Mouse (Mus musculus) G1E (cell line): ENCODE measurements around the gene Ercc1. TPM values are rescaled to one million over a fixed set of nuclear protein-coding genes. Genes with fewer than 3 reads are reported as not detected.

Experiments
- ATAC-seq: 2 replicates; pipeline ENCODE4 v1.8.0; 2016; ENCODE audit warnings: mild to moderate bottlenecking; ENCODE audit not compliant: insufficient number of reproducible peaks, poor library complexity, low FRiP score, severe bottlenecking; ENCODE audit errors: extremely low read depth
- DNase-seq: peaks from one replicate; pipeline ENCODE4 v3.0.0; 2012; ENCODE audit warnings: low spot score
- H3K27me3 ChIP-seq: 2 replicates; pipeline ENCODE4 v1.6.1; 2012; ENCODE audit warnings: mild to moderate bottlenecking, low read length, inconsistent platforms; ENCODE audit not compliant: insufficient read depth
- H3K36me3 ChIP-seq: replicated peaks from 2 replicates; pipeline ENCODE3; 2012; ENCODE audit warnings: mild to moderate bottlenecking, inconsistent platforms
- H3K4me1 ChIP-seq: 2 replicates; pipeline ENCODE4 v1.6.1; 2012; ENCODE audit warnings: low read depth, low read length, inconsistent platforms, mixed read lengths; ENCODE audit not compliant: insufficient read depth
- H3K4me3 ChIP-seq: 2 replicates; pipeline ENCODE4 v1.5.1; 2012; ENCODE audit warnings: low read depth, mild to moderate bottlenecking, inconsistent platforms, low read length, moderate library complexity, mixed read lengths
- H3K9me3 ChIP-seq: replicated peaks from 2 replicates; pipeline ENCODE4 v1.6.1; 2012; ENCODE audit warnings: inconsistent platforms
- CTCF ChIP-seq: IDR thresholded peaks from 2 replicates; pipeline ENCODE4 v1.5.1; 2012; ENCODE audit warnings: low read depth, low read length, inconsistent platforms, mixed read lengths
- GATA1 ChIP-seq: IDR thresholded peaks from 2 replicates; pipeline ENCODE4 v1.6.1; 2012; ENCODE audit warnings: borderline replicate concordance, low read length, inconsistent platforms, mixed read lengths
- GATA2 ChIP-seq: IDR thresholded peaks from 2 replicates; pipeline ENCODE4 v1.6.1; 2012; ENCODE audit warnings: low read depth, low read length, inconsistent platforms, borderline replicate concordance
- POLR2AphosphoS5 ChIP-seq: IDR thresholded peaks from 2 replicates; pipeline ENCODE4 v1.6.1; 2012; ENCODE audit warnings: low read depth, low read length, inconsistent platforms; ENCODE audit not compliant: insufficient replicate concordance
- TAL1 ChIP-seq: conservative IDR thresholded peaks from 2 replicates; pipeline ENCODE4 v1.6.1; 2012; ENCODE audit warnings: low read depth, low read length, inconsistent platforms, mixed read lengths
- polyA plus RNA-seq: library from polyadenylated mRNA; stranded (reverse); fragments of >175 nt; gene quantifications from 2 replicates; pipeline ENCODE4 v1.2.3, GENCODE M21; 2012
- total RNA-seq, 2 experiments: library from RNA; stranded (forward) in 1 of 2; stranded (reverse) in 1 of 2; fragments of 200-1000 nt in 1 of 2; fragments of >200 nt in 1 of 2; fragmentation: Nextera tagmentation in 1 of 2; gene quantifications; 2 replicates each; pipeline ENCODE4 v1.2.3; 2014 to 2017

Ercc1 gene
- total and polyA plus RNA-seq, 3 experiments = 29.7 to 97.7 (median 39.9) TPM

- no peak for TF ChIP-seq CTCF
- TF ChIP-seq POLR2AphosphoS5 = no peak
- TF ChIP-seq GATA2 = no peak
- no peak for TF ChIP-seq TAL1
- no peak for TF ChIP-seq GATA1
- peaks cover 93% of the 10 kb centered on the region for H3K36me3 ChIP-seq
- ATAC-seq = no peak
Measured at GRCm38 (mm10) chr7:19373367-19373766, 28.8 kb downstream of the Ercc1 start.

GRCm38 (mm10) chr7:19375368-19375767, 30.8 kb downstream of the Ercc1 start:
- Histone ChIP-seq H3K27me3 (no peaks in the 10 kb centered on the region), H3K4me1 (no peaks in the 10 kb centered on the region; the same call in 1 of the 2 replicates), H3K4me3 (peak overlapping the region; percentile 14; the same call in 1 of the 2 replicates), H3K36me3 (peaks cover 77% of the 10 kb centered on the region), H3K9me3 (no peaks in the 10 kb centered on the region)
- ATAC-seq (no peak), DNase-seq (no peak)
- TF ChIP-seq GATA2 (no peak), TAL1 (no peak), POLR2AphosphoS5 (no peak), CTCF (no peak), GATA1 (no peak)

More at GRCm38 (mm10) chr7:19373367-19373766, 28.8 kb downstream of the Ercc1 start:
- Histone ChIP-seq H3K4me3 (no peak overlapping the region), H3K27me3 (no peaks in the 10 kb centered on the region), H3K4me1 (peaks cover 4% of the 10 kb centered on the region; the same call in 1 of the 2 replicates), H3K9me3 (no peaks in the 10 kb centered on the region)
- DNase-seq = no peak

GRCm38 (mm10) chr7:19376019-19376418, 31.4 kb downstream of the Ercc1 start:
- ATAC-seq = no peak
- no peaks in the 10 kb centered on the region for H3K9me3 ChIP-seq
- no peak overlapping the region for H3K4me3 ChIP-seq
- no peaks in the 10 kb centered on the region for H3K27me3 ChIP-seq
- H3K4me1 ChIP-seq = peaks cover 1% of the 10 kb centered on the region; the same call in 1 of the 2 replicates
- no peak for TF ChIP-seq GATA1
- no peak for TF ChIP-seq GATA2
- TF ChIP-seq CTCF = no peak
- no peak for TF ChIP-seq POLR2AphosphoS5
- no peak for TF ChIP-seq TAL1
- DNase-seq = no peak
- peaks cover 71% of the 10 kb centered on the region for H3K36me3 ChIP-seq

- no peaks in the 10 kb centered on the region for H3K9me3 ChIP-seq
- TF ChIP-seq GATA2 (no peak), GATA1 (no peak), POLR2AphosphoS5 (no peak), CTCF (no peak), TAL1 (no peak)
- no peak overlapping the region for H3K4me3 ChIP-seq
- DNase-seq (no peak), ATAC-seq (no peak)
- peaks cover 11% of the 10 kb centered on the region for H3K4me1 ChIP-seq
- H3K27me3 ChIP-seq = no peaks in the 10 kb centered on the region
- H3K36me3 ChIP-seq = peaks cover 52% of the 10 kb centered on the region
Measured at GRCm38 (mm10) chr7:19378049-19378448, 33.5 kb downstream of the Ercc1 start.

GRCm38 (mm10) chr7:19381377-19382165, 37.0 kb downstream of the Ercc1 start, which contains the start of gene Ercc2:
Gene Ercc2 (plus strand): TSS chr7:19382010.
- Histone ChIP-seq H3K36me3 (peaks cover 54% of the 10 kb centered on the region), H3K27me3 (no peaks in the 10 kb centered on the region), H3K9me3 (no peaks in the 10 kb centered on the region), H3K4me1 (peaks cover 25% of the 10 kb centered on the region), H3K4me3 (peak within 1 kb of the TSS; percentile 96)
- TF ChIP-seq GATA2 (no peak), CTCF (no peak), TAL1 (no peak), POLR2AphosphoS5 (no peak), GATA1 (no peak)
- DNase-seq (peak; percentile 98), ATAC-seq (peak; percentile 100)

- no peak for TF ChIP-seq POLR2AphosphoS5
- TF ChIP-seq TAL1 = no peak
- no peak for TF ChIP-seq GATA1
- no peak for ATAC-seq
- H3K36me3 ChIP-seq = peaks cover 55% of the 10 kb centered on the region
- H3K9me3 ChIP-seq = no peaks in the 10 kb centered on the region
- peaks cover 31% of the 10 kb centered on the region for H3K4me1 ChIP-seq
- H3K27me3 ChIP-seq = no peaks in the 10 kb centered on the region
- DNase-seq = peak; percentile 41
- peak overlapping the region; percentile 96 for H3K4me3 ChIP-seq
Measured at GRCm38 (mm10) chr7:19382166-19382541, 37.6 kb downstream of the Ercc1 start.
